Mouse (Mus musculus): ENCODE results near the gene Gm11011.

DNA sequence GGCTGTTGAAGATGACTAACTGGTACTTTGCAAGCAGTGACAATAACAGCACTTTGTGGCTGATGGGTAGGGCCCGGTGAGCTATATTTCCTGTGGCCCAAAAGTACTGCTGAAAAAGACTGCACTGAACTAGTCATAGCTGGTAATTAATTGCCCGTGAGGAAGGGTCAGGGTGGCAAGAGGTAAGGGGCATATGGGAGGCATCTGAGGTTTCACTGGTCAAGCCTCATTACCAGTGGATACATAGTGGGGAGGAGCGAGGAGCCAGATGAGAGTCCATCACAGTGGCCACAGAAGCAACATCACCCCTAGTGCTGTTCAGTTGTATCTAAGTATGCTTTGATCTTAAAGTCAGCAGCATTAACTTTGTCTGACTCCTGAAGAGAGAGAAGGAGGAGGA, 42.5 kb upstream of the Gm11011 start:
- TF ChIP-seq CTCF (IDR thresholded peaks at IDR 0.05; ENCODE audit: borderline replicate concordance, insufficient read depth, low read length) (no peak), POLR2A (IDR thresholded peaks at IDR 0.05; ENCODE audit: low read depth, low read length) (no peak)

All from embryonic fibroblast, embryonic 13.5 days (primary cell).